Comparison of ENCODE assay signal across 15 mouse cellular contexts in the genomic region with DNA sequence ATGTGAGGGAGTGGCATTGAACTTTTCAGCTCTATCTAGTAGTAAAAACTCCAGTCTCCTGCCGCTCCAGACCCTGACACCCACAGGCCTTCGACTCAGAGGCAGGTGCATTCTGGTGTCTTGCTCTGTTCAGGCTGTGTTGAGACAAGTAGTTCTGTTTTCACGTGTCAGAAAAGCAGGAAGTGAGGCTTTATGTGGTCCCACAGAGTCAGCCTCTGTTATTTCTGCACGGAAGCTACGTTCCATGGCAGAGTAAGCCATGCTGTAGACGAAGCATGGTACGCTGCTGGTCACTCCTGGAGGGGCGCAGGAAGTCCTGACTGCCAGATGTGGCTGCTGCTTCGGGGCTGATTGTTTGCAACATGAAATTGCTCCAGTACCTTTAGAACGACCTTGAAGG.
A peak's percentile ranks its signal among the peaks of the same experiment; 100 is the strongest.
DNase-seq lines count a peak whose midpoint lies in the region; ATAC-seq and TF ChIP-seq lines count a peak whose summit lies in the region.
"Had no signal": no experiment of that assay in that cellular context is flagged by ENCODE, and none has a peak within 500 bp of the region (broad histone marks: within the 10 kb centered on the region; RNA-seq: fewer than 3 reads in every experiment).

No protein-coding gene starts in this region.

- H3K79me2 ChIP-seq in MEL (ENCODE audit: control insufficient read depth, insufficient read depth, low read length, poor library complexity): no peaks in the 10 kb centered on the region

- 73% methylated on average over 10 of the region's 10 CpGs for WGBS in intestine, embryonic 15.5 days

- TF ChIP-seq CTCF in MEL (IDR thresholded peaks at IDR 0.05 in 2 of 3, conservative IDR thresholded peaks at IDR 0.05 in 1 of 3; ENCODE audit: control insufficient read depth in 1 of 3, insufficient read depth in 1 of 3, low read depth in 2 of 3, low read length in 3 of 3, poor library complexity in 1 of 3, severe bottlenecking in 1 of 3): no peak

- peaks cover 6 to 14% of the 10 kb centered on the region in 2 experiments; a peak in 3 of 4 replicates for H3K4me1 ChIP-seq in MEL (ENCODE audit: control insufficient read depth in 1 of 2, insufficient read depth in 2 of 2, low read length in 2 of 2)
- peaks cover 15% of the 10 kb centered on the region for H3K4me1 ChIP-seq in megakaryocyte, embryonic 14.5 days
- H3K4me1 ChIP-seq in intestine, embryonic 15.5 days (replicated peaks): no peaks in the 10 kb centered on the region
- H3K4me1 ChIP-seq: embryonic facial prominence, embryonic 10.5 days; heart, embryonic 13.5 days; hindbrain, embryonic 13.5 days had no signal

- DNase-seq in A20 (ENCODE audit: low read depth, low spot score): peak; percentile 76
- peak; percentile 34 for DNase-seq in MEL (ENCODE audit: low read depth, low spot score)
- DNase-seq in splenic B cell, adult 2 months (ENCODE audit: low read depth, low spot score): peak; percentile 81
- DNase-seq in layer of hippocampus, postnatal 10 days (ENCODE audit: low spot score in 2 of 2): no peak
- DNase-seq in kidney, adult 11 months: no peak
- no peak for DNase-seq in layer of hippocampus, adult 18-20 months (ENCODE audit: low spot score in 2 of 2)
- DNase-seq: adrenal gland, postnatal 14 days; cerebellum, adult 11-12 months; right cerebral cortex, postnatal 4 days had no signal

- H3K4me3 ChIP-seq in MEL (ENCODE audit: control insufficient read depth in 1 of 2, insufficient read depth in 1 of 2, low read depth in 2 of 2, low read length in 2 of 2): no peak overlapping the region
- H3K4me3 ChIP-seq in megakaryocyte, embryonic 14.5 days (replicated peaks): peak overlapping the region; percentile 79
- H3K4me3 ChIP-seq in intestine, embryonic 15.5 days (replicated peaks): no peak overlapping the region
- H3K4me3 ChIP-seq: embryonic facial prominence, embryonic 10.5 days; heart, embryonic 13.5 days; hindbrain, embryonic 13.5 days; layer of hippocampus, adult 2 months had no signal

- H3K27ac ChIP-seq in MEL (ENCODE audit: control insufficient read depth, low read depth, low read length): no peak overlapping the region
- H3K27ac ChIP-seq in intestine, embryonic 15.5 days: no peak overlapping the region
- H3K27ac ChIP-seq: embryonic facial prominence, embryonic 10.5 days; heart, embryonic 13.5 days; hindbrain, embryonic 13.5 days; layer of hippocampus, adult 2 months had no signal

- no peak for ATAC-seq in intestine, embryonic 15.5 days

- no peaks in the 10 kb centered on the region for H3K9me3 ChIP-seq in MEL (replicated peaks; ENCODE audit: insufficient read depth, low read length)
- peaks cover 3% of the 10 kb centered on the region; the same call in 1 of the 2 replicates for H3K9me3 ChIP-seq in megakaryocyte, embryonic 14.5 days
- H3K9me3 ChIP-seq in intestine, embryonic 15.5 days: no peaks in the 10 kb centered on the region
- H3K9me3 ChIP-seq: embryonic facial prominence, embryonic 10.5 days; heart, embryonic 13.5 days; hindbrain, embryonic 13.5 days had no signal

- no peak overlapping the region for H3K4me2 ChIP-seq in intestine, embryonic 15.5 days (replicated peaks)
- H3K4me2 ChIP-seq: heart, embryonic 13.5 days; hindbrain, embryonic 13.5 days had no signal

- no peak for TF ChIP-seq RAD21 in MEL (IDR thresholded peaks at IDR 0.05; ENCODE audit: low read depth, low read length)

- H3K27me3 ChIP-seq in MEL (ENCODE audit: control insufficient read depth in 1 of 2, insufficient read depth in 2 of 2, low read length in 2 of 2): no peaks in the 10 kb centered on the region
- H3K27me3 ChIP-seq in megakaryocyte, embryonic 14.5 days (replicated peaks): no peaks in the 10 kb centered on the region
- H3K27me3 ChIP-seq in splenic B cell, adult 2 months (ENCODE audit: control insufficient read depth, insufficient read depth, low read length, poor library complexity, severe bottlenecking): no peaks in the 10 kb centered on the region
- H3K27me3 ChIP-seq in intestine, embryonic 15.5 days (replicated peaks): no peaks in the 10 kb centered on the region
- H3K27me3 ChIP-seq: heart, embryonic 13.5 days; hindbrain, embryonic 13.5 days had no signal

- TF ChIP-seq POLR2A in MEL (IDR thresholded peaks at IDR 0.05; ENCODE audit: control insufficient read depth in 1 of 2, insufficient read depth in 1 of 2, low read depth in 1 of 2, low read length in 2 of 2, poor library complexity in 1 of 2): no peak

- H3K9ac ChIP-seq in MEL (ENCODE audit: control insufficient read depth, low read depth, low read length, poor library complexity, severe bottlenecking): no peak overlapping the region
- no peak overlapping the region for H3K9ac ChIP-seq in intestine, embryonic 15.5 days
- H3K9ac ChIP-seq: heart, embryonic 13.5 days; hindbrain, embryonic 13.5 days had no signal

- H3K36me3 ChIP-seq in MEL (ENCODE audit: control insufficient read depth in 1 of 2, insufficient read depth in 2 of 2, low read length in 2 of 2): peaks cover 0 to 10% of the 10 kb centered on the region in 2 experiments; a peak in 2 of 4 replicates
- H3K36me3 ChIP-seq in megakaryocyte, embryonic 14.5 days (replicated peaks; ENCODE audit: low read length): peaks cover 5% of the 10 kb centered on the region
- no peaks in the 10 kb centered on the region for H3K36me3 ChIP-seq in splenic B cell, adult 2 months (ENCODE audit: control insufficient read depth, insufficient read depth, low read length, poor library complexity, severe bottlenecking)
- H3K36me3 ChIP-seq in intestine, embryonic 15.5 days: no peaks in the 10 kb centered on the region
- H3K36me3 ChIP-seq: embryonic facial prominence, embryonic 10.5 days; heart, embryonic 13.5 days; hindbrain, embryonic 13.5 days had no signal

- no peak for TF ChIP-seq EP300 in MEL (IDR thresholded peaks at IDR 0.05; ENCODE audit: low read depth in 1 of 2, low read length in 2 of 2)

TF ChIP-seq in MEL, 35 proteins besides CTCF, POLR2A, EP300 and RAD21:
- TF ChIP-seq SMC3 (IDR thresholded peaks at IDR 0.05; ENCODE audit: low read depth, low read length): no peak
- TF ChIP-seq HCFC1 (IDR thresholded peaks at IDR 0.05; ENCODE audit: low read depth, low read length): no peak
- TF ChIP-seq KAT2A (conservative IDR thresholded peaks at IDR 0.05; ENCODE audit: low read depth, low read length): 0 out of 2 replicates have a peak, but pooled peaks have one; percentile 13
- no peak for TF ChIP-seq MAZ (IDR thresholded peaks at IDR 0.05; ENCODE audit: low read depth, low read length)
- no peak for TF ChIP-seq POLR2AphosphoS2 (IDR thresholded peaks at IDR 0.05; ENCODE audit: low read length)
- TF ChIP-seq E2F4 (IDR thresholded peaks at IDR 0.05; ENCODE audit: borderline replicate concordance, low read depth, low read length): no peak

Comparison
In these comparisons a context has a peak if more than half of its experiments do, and no peak if none do; other contexts are left out.
1. DNase-seq: peak in A20 (single experiment), MEL (single experiment) and splenic B cell, adult 2 months (single experiment); none in layer of hippocampus, postnatal 10 days (0 of 2), kidney, adult 11 months (single experiment) and layer of hippocampus, adult 18-20 months (0 of 2).